Mouse (Mus musculus): Measurements from ENCODE around the gene Tmem156. TPM values are rescaled to one million over a fixed set of nuclear protein-coding genes. Genes with fewer than 3 reads are reported as not detected.

The Tmem156 gene
- polyA plus RNA-seq, 1 experiment from 2014 or later = 0.74 TPM

- Histone ChIP-seq H3K36me3 (ENCODE audit: control insufficient read depth, insufficient read depth, low read length) (no peaks in the 10 kb centered on the region), H3K27ac (ENCODE audit: low read depth) (no peak overlapping the region), H3K27me3 (replicated peaks; ENCODE audit: control insufficient read depth, insufficient read depth, low read length) (no peaks in the 10 kb centered on the region), H3K4me1 (replicated peaks; ENCODE audit: control insufficient read depth, insufficient read depth, low read length) (no peaks in the 10 kb centered on the region), H3K9ac (ENCODE audit: low read length) (no peak overlapping the region), H3K4me2 (ENCODE audit: low read length) (no peak overlapping the region), H3K9me3 (ENCODE audit: control insufficient read depth, low read length) (no peaks in the 10 kb centered on the region), H3K4me3 (ENCODE audit: low read depth, low read length) (no peak overlapping the region)
- DNase-seq (ENCODE audit: low spot score) (no peak), ATAC-seq (replicated peaks; ENCODE audit: low FRiP score, low TSS enrichment, low read depth) (no peak)
- 72% methylated on average over 10 of the region's 10 CpGs for WGBS
Observed at GRCm38 (mm10) chr5:65102641-65103042, 10.7 kb upstream of the Tmem156 start.

- Histone ChIP-seq H3K4me3 (ENCODE audit: low read depth, low read length) (no peak overlapping the region), H3K36me3 (ENCODE audit: control insufficient read depth, insufficient read depth, low read length) (no peaks in the 10 kb centered on the region), H3K9ac (ENCODE audit: low read length) (no peak overlapping the region), H3K9me3 (ENCODE audit: control insufficient read depth, low read length) (no peaks in the 10 kb centered on the region), H3K27ac (ENCODE audit: low read depth) (no peak overlapping the region), H3K4me2 (ENCODE audit: low read length) (no peak overlapping the region), H3K27me3 (replicated peaks; ENCODE audit: control insufficient read depth, insufficient read depth, low read length) (no peaks in the 10 kb centered on the region), H3K4me1 (replicated peaks; ENCODE audit: control insufficient read depth, insufficient read depth, low read length) (no peaks in the 10 kb centered on the region)
- DNase-seq (ENCODE audit: low spot score) (no peak), ATAC-seq (replicated peaks; ENCODE audit: low FRiP score, low TSS enrichment, low read depth) (no peak)
- 79% methylated on average over 3 of the region's 3 CpGs for WGBS
Observed at GRCm38 (mm10) chr5:65102026-65102640, 10.2 kb upstream of the Tmem156 start.

- WGBS = 85% methylated on average over 6 of the region's 6 CpGs
- no peak for DNase-seq (ENCODE audit: low spot score)
- H3K4me1 ChIP-seq (replicated peaks; ENCODE audit: control insufficient read depth, insufficient read depth, low read length) = 0 out of 2 replicates have a peak, but pooled peaks cover 3% of the 10 kb centered on the region
- no peaks in the 10 kb centered on the region for H3K9me3 ChIP-seq (ENCODE audit: control insufficient read depth, low read length)
- H3K4me2 ChIP-seq (ENCODE audit: low read length) = no peak overlapping the region
- no peak overlapping the region for H3K9ac ChIP-seq (ENCODE audit: low read length)
- H3K4me3 ChIP-seq (ENCODE audit: low read depth, low read length) = no peak overlapping the region
- H3K27ac ChIP-seq (ENCODE audit: low read depth) = no peak overlapping the region
- H3K27me3 ChIP-seq (replicated peaks; ENCODE audit: control insufficient read depth, insufficient read depth, low read length) = no peaks in the 10 kb centered on the region
- no peak for ATAC-seq (replicated peaks; ENCODE audit: low FRiP score, low TSS enrichment, low read depth)
- no peaks in the 10 kb centered on the region for H3K36me3 ChIP-seq (ENCODE audit: control insufficient read depth, insufficient read depth, low read length)
Observed at GRCm38 (mm10) chr5:65101621-65102020, 9.7 kb upstream of the Tmem156 start.

GRCm38 (mm10) chr5:65101209-65101608, 9.3 kb upstream of the Tmem156 start:
- Histone ChIP-seq H3K4me3 (ENCODE audit: low read depth, low read length) (no peak overlapping the region), H3K9me3 (ENCODE audit: control insufficient read depth, low read length) (no peaks in the 10 kb centered on the region), H3K9ac (ENCODE audit: low read length) (no peak overlapping the region), H3K4me1 (replicated peaks; ENCODE audit: control insufficient read depth, insufficient read depth, low read length) (0 out of 2 replicates have a peak, but pooled peaks cover 3% of the 10 kb centered on the region), H3K27me3 (replicated peaks; ENCODE audit: control insufficient read depth, insufficient read depth, low read length) (no peaks in the 10 kb centered on the region), H3K4me2 (ENCODE audit: low read length) (no peak overlapping the region), H3K36me3 (ENCODE audit: control insufficient read depth, insufficient read depth, low read length) (no peaks in the 10 kb centered on the region), H3K27ac (ENCODE audit: low read depth) (no peak overlapping the region)
- DNase-seq (ENCODE audit: low spot score) (no peak), ATAC-seq (replicated peaks; ENCODE audit: low FRiP score, low TSS enrichment, low read depth) (no peak)
- 77% methylated on average over 5 of the region's 5 CpGs for WGBS

GRCm38 (mm10) chr5:65100002-65100401, 8.1 kb upstream of the Tmem156 start:
- Histone ChIP-seq H3K27ac (ENCODE audit: low read depth) (no peak overlapping the region), H3K9ac (ENCODE audit: low read length) (no peak overlapping the region), H3K9me3 (ENCODE audit: control insufficient read depth, low read length) (no peaks in the 10 kb centered on the region), H3K27me3 (replicated peaks; ENCODE audit: control insufficient read depth, insufficient read depth, low read length) (no peaks in the 10 kb centered on the region), H3K4me3 (ENCODE audit: low read depth, low read length) (no peak overlapping the region), H3K36me3 (ENCODE audit: control insufficient read depth, insufficient read depth, low read length) (no peaks in the 10 kb centered on the region), H3K4me1 (replicated peaks; ENCODE audit: control insufficient read depth, insufficient read depth, low read length) (0 out of 2 replicates have a peak, but pooled peaks cover 3% of the 10 kb centered on the region), H3K4me2 (ENCODE audit: low read length) (no peak overlapping the region)
- DNase-seq (ENCODE audit: low spot score) (no peak), ATAC-seq (replicated peaks; ENCODE audit: low FRiP score, low TSS enrichment, low read depth) (no peak)
- 84% methylated on average over 11 of the region's 11 CpGs for WGBS

GRCm38 (mm10) chr5:65097457-65097856, 5.5 kb upstream of the Tmem156 start:
- WGBS = 77% methylated on average over 5 of the region's 5 CpGs

GRCm38 (mm10) chr5:65096805-65097204, 4.9 kb upstream of the Tmem156 start:
- Histone ChIP-seq H3K27me3 (replicated peaks; ENCODE audit: control insufficient read depth, insufficient read depth, low read length) (no peaks in the 10 kb centered on the region), H3K36me3 (ENCODE audit: control insufficient read depth, insufficient read depth, low read length) (no peaks in the 10 kb centered on the region), H3K9ac (ENCODE audit: low read length) (no peak overlapping the region), H3K4me1 (replicated peaks; ENCODE audit: control insufficient read depth, insufficient read depth, low read length) (peaks cover 10% of the 10 kb centered on the region), H3K27ac (ENCODE audit: low read depth) (no peak overlapping the region), H3K4me2 (ENCODE audit: low read length) (no peak overlapping the region), H3K4me3 (ENCODE audit: low read depth, low read length) (no peak overlapping the region), H3K9me3 (ENCODE audit: control insufficient read depth, low read length) (no peaks in the 10 kb centered on the region)
- WGBS = 58% methylated on average over 3 of the region's 3 CpGs
- DNase-seq (ENCODE audit: low spot score) = no peak
- no peak for ATAC-seq (replicated peaks; ENCODE audit: low FRiP score, low TSS enrichment, low read depth)

More at GRCm38 (mm10) chr5:65097457-65097856, 5.5 kb upstream of the Tmem156 start:
- Histone ChIP-seq H3K27me3 (replicated peaks; ENCODE audit: control insufficient read depth, insufficient read depth, low read length) (no peaks in the 10 kb centered on the region), H3K36me3 (ENCODE audit: control insufficient read depth, insufficient read depth, low read length) (no peaks in the 10 kb centered on the region), H3K4me2 (ENCODE audit: low read length) (no peak overlapping the region), H3K4me3 (ENCODE audit: low read depth, low read length) (no peak overlapping the region), H3K4me1 (replicated peaks; ENCODE audit: control insufficient read depth, insufficient read depth, low read length) (peaks cover 5% of the 10 kb centered on the region), H3K9me3 (ENCODE audit: control insufficient read depth, low read length) (no peaks in the 10 kb centered on the region), H3K27ac (ENCODE audit: low read depth) (no peak overlapping the region), H3K9ac (ENCODE audit: low read length) (no peak overlapping the region)
- DNase-seq (ENCODE audit: low spot score) = no peak
- no peak for ATAC-seq (replicated peaks; ENCODE audit: low FRiP score, low TSS enrichment, low read depth)

- Histone ChIP-seq H3K27ac (ENCODE audit: low read depth) (no peak overlapping the region), H3K27me3 (replicated peaks; ENCODE audit: control insufficient read depth, insufficient read depth, low read length) (no peaks in the 10 kb centered on the region), H3K4me2 (ENCODE audit: low read length) (no peak overlapping the region), H3K36me3 (ENCODE audit: control insufficient read depth, insufficient read depth, low read length) (no peaks in the 10 kb centered on the region), H3K9me3 (ENCODE audit: control insufficient read depth, low read length) (no peaks in the 10 kb centered on the region), H3K4me3 (ENCODE audit: low read depth, low read length) (no peak overlapping the region), H3K9ac (ENCODE audit: low read length) (no peak overlapping the region), H3K4me1 (replicated peaks; ENCODE audit: control insufficient read depth, insufficient read depth, low read length) (peaks cover 10% of the 10 kb centered on the region)
- 77% methylated on average over 3 of the region's 3 CpGs for WGBS
- DNase-seq (ENCODE audit: low spot score) (no peak), ATAC-seq (replicated peaks; ENCODE audit: low FRiP score, low TSS enrichment, low read depth) (no peak)
Observed at GRCm38 (mm10) chr5:65096082-65096481, 4.2 kb upstream of the Tmem156 start.

GRCm38 (mm10) chr5:65094902-65095545, 3.1 kb upstream of the Tmem156 start:
- DNase-seq (ENCODE audit: low spot score) (no peak), ATAC-seq (replicated peaks; ENCODE audit: low FRiP score, low TSS enrichment, low read depth) (no peak)
- H3K9ac ChIP-seq (ENCODE audit: low read length) = no peak overlapping the region
- no peak overlapping the region for H3K27ac ChIP-seq (ENCODE audit: low read depth)
- H3K27me3 ChIP-seq (replicated peaks; ENCODE audit: control insufficient read depth, insufficient read depth, low read length) = no peaks in the 10 kb centered on the region
- no peaks in the 10 kb centered on the region for H3K9me3 ChIP-seq (ENCODE audit: control insufficient read depth, low read length)
- H3K36me3 ChIP-seq (ENCODE audit: control insufficient read depth, insufficient read depth, low read length) = no peaks in the 10 kb centered on the region
- H3K4me2 ChIP-seq (ENCODE audit: low read length) = no peak overlapping the region
- WGBS = 82% methylated on average over 7 of the region's 7 CpGs
- H3K4me1 ChIP-seq (replicated peaks; ENCODE audit: control insufficient read depth, insufficient read depth, low read length) = peaks cover 10% of the 10 kb centered on the region
- no peak overlapping the region for H3K4me3 ChIP-seq (ENCODE audit: low read depth, low read length)

Measured in intestine, embryonic 14.5 days (tissue).